Mouse (Mus musculus) fat pad, adult 2 months (tissue): ENCODE results near the gene Gnb3.
"Not testable (repeated sequence)": the region's sequence is repeated elsewhere in the genome, so short reads cannot be mapped to it uniquely, and the experiment has no call there.

Experiments used
- DNase-seq: peaks from one replicate; pipeline ENCODE4 v3.0.0-alpha.2; 2011; ENCODE audit warnings: low read depth, low spot score; ENCODE audit errors: extremely low read depth

Gnb3 gene

DNA sequence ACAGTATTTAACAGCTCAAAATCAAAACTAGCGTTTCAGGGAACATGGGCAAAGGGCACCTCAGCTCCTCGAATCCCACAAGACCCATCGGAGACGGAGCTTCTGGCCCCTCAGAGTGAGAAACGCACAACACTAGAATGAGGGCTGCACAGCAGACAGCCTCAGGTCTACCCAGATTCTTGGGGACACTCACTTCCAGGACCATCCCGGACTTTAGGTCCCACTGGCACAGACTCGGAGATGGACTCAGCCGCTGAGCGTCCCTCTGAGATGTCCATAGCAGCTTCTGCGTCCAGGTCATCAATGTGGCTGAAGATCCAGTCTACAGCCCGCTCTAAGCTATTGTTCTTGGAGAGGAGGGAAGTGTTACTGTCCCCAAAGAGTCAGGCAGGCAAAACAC is 22.9 kb downstream of the Gnb3 start:
- DNase-seq, result no peak

DNA sequence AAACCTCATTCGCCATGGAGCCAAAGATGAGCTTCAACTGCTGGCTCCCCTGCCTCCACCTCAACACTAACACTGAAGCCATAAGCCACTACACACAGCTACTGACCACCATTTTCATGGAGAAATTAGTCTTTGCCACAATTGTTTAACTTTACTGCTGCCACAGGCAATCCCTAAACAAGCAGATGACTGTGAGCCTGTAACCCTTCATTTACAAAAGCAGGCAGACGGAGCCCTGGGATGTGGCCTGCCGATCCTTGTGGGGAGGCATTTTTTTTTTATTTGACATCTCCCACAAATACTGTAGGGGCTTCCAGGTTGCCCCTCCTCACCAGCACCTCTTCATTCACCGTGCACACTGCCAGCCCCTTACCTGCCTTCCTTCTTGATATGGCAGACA is 23.5 kb downstream of the Gnb3 start:
- DNase-seq, result no peak

DNA sequence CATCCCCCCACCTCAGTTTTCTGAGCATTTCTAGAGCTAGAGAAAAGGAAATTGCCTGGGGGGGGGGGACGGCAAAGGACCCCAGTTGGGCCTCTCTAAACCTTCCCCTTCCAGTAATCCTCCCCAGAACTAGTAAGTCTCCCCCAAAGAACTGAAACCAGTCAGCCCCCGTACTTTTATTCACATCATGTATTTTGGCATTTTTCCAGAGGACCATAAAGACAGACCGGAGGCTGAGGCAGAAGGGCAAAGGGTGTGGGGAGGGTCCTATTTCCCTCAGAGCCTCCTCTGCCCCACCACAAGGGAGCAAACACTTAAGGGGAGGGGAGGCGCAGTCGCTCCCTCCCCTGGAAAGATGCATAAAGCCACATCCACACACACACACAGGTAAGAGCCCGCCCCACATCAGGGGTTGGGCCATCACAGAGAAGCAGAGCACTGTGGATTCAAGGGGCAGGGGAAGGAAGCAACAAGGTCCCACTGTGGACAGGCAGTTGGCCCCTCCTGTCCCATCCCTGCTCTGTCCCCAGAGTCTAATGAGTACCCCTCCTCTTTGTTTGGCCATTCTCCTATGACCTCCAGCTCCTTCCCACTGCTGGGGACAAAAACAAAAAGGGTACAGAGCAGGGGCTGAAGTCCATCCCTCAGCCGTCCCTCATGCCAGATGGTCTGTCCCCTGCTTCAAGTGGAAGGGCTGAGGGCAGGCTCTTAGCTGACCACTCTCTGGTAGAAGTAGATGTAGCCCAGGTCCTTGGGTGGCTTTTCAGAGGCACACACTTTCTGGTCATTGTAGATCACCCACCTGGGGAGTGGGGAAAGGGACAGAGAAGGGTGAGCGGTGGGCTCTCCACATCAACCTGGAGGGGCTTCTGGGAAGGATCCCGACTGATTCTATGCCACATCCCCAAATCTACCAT is 25.0 kb downstream of the Gnb3 start:
- no peak for DNase-seq

DNA sequence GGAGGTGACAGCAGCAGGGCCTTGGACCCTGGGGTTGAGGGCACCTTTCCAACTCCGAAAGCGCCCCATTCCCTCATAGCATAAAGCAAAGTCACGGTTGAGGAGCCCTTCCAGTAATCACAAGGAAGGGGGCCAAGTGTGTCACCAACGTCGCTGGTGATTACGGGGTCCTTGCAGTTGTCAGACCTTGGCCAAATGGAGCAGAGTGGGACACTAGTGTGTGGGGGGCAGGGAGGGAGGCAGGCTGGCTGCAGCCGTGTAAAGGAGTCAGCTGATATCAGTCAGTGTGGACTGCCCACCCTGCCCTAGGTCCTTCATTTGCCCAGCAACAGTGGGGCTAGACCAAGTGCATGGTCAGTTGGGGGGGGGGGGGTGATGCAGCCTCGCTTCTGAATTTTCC is 25.6 kb downstream of the Gnb3 start:
- DNase-seq, result no peak

DNA sequence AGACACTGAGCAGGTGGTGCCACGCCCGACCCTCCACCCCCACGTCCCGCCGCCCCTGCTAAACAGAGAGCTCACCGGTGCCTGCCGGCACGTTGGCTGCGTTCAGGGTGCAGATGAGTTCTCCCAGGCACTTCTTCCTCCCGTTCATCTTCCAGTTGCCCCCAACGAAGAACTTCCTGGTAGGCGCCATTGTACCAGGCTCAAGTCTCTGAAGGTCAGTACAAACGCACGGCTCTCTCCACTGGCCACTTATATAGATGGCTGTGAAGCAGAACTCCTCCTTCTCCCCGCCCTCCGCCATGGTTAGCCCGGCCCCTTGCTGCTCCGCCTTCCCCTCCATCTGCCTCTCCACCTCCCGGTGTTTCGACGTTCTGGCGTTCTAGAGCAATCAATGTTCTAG is 26.1 kb downstream of the Gnb3 start, which contains the start of gene Tpi1:
Gene Tpi1, minus strand, starts transcription at position 364 of the 400 bp plus-strand sequence.
- DNase-seq, result no peak

DNA sequence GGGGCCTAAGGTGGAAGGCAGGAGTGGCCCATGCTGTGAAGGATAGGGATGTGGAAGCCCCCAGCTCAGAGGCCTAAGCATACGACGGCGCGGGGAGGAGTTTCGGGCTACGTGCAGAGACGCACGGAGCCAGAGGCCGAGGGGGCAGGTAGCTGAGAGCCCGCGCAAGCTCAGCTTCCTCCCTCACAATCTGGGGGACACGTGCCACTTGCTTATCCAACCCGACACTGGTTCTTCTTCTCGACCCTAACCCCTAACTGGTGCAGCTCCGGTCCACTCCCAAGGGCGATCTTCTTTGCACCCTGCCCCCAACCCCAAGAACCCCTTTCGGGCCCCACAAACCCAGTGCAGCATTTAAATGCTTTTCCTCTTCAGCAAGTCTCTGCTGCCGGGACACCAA is 26.6 kb downstream of the Gnb3 start:
- DNase-seq, result no peak

DNA sequence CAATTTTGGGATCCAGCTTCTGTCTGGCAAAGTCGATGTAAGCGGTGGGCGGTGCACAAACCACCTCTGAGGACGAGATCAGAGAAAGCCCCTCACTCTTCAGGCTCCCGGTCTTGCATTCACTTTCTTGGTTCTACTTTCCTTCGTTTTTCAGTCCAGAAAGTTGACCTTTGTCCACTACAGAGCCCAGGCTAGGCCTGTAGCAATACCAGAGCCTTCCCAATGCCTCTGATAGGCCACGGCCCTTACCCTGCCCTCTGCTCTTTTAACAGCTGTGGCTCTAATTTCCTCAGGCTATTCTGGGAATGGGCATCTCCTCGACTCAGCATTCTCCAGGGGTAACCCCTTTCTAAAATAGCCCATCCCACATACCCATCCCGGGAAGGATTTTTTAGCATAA is 27.2 kb downstream of the Gnb3 start:
- DNase-seq, result no peak

DNA sequence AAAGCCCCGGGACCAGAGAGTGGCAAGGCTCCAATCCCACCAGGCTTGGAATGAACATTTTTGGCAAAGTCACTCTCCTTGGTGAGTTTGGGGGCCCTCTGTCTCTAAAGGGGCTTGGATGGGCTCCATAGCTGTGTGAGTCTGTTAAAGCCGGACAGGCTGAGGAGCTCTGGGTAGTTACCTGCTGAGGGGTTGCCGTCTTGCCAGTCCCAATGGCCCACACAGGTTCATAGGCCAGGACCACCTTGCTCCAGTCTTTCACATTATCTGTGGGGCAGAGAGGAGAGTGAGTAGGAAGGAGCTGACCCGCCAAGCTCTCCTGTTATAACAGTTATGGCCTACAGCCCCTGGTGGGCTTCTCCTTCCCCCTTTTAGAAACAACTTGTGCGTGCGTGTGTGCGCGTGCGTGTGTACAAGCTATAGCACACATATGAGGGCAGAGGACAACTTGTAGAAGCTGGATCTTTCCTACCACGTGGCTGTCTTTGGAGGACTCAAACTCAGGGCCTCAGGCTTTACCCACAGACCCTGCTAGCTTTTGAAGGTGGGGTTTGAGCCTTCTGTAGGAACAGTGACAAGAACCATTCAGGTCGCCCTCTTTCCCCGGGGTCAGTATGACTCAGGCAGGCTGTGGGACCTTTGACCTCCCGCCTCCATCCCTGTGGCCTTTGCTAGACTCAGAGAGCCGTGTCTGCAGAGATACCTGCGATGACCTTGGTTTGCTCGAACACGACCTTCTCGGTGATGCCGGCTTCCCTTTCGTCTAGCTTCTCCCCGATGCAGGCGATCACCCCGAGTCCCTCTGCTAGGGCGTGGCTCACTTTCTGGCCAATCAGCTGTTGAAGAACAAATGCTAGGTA is 28.1 kb downstream of the Gnb3 start:
- no peak for DNase-seq

DNA sequence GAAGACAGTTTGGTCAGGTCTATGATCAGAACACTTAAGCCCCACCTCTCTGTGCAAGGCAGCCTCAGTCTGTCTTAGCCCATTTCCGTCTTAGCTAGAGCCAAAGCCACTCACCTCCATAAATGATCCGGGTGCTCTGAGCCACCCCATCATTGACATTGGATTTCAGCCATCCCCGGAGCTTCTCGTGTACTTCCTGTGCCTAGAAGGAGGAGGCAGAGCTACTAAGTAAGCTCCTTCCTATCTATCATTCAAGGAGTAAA is 28.7 kb downstream of the Gnb3 start:
- no peak for DNase-seq

DNA sequence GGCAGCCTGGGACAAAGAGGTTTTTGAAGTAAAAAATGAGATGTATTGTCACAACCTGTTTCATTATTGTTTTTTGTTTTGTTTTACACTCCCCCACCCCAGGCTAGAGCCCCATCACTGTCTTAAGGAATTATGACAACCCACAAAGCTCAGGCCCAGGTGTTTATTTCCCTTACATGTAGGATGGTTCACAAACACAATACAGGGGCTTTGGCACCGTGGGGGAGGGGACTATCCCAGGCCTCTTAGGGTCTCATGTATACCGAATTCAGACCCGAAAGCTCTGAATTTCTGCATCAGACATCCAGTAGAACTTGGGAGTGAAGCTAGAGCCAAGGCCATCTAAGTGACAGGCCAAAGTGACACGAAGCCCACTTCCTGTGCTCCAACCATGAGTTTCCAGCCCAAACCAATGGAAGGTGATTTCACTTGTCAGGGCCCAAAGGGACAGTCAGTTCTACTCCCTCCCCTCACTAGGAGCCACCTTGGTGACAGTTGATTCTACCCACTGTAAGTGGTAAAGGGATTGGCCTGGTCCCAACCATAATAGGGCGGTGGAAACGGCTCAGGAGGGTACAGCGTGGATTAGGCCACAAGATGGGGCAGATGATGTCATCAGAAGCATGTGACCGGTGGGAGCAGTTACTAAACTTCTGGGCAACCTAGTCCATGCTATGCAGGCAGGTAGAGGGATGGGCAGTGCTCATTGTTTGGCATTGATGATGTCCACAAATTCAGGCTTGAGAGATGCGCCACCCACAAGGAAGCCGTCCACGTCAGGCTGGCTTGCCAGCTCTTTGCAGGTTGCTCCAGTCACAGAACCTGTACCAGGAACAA is 29.3 kb downstream of the Gnb3 start:
- not testable (repeated sequence) for DNase-seq

DNA sequence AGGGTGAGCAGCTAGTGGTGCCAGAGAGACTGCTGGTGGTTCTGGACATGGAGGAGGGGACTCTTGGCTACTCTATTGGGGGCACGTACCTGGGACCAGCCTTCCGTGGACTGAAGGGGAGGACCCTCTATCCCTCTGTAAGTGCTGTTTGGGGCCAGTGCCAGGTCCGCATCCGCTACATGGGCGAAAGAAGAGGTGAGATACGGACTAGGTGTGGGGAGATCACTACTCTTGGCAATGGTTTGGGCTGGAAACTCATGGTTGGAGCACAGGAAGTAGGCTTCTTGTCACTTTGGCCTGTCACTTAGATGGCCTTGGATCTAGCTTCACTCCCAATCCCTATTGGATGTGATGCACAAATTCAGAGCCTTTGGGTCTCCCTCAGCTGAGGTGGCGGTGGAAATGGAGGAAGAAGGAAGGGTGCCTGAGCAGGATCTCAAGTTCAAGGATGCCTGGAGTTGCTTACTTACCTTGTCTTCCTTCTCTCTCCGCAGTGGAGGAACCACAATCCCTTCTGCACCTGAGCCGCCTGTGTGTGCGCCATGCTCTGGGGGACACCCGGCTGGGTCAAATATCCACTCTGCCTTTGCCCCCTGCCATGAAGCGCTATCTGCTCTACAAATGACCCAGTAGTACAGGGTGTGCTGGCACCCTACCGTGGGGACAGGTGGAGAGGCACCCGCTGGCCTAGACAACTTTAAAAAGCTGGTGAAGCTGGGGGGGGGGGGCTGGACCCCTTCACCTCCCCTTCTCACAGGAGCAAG is 30.1 kb downstream of the Gnb3 start:
- DNase-seq, result no peak

DNA sequence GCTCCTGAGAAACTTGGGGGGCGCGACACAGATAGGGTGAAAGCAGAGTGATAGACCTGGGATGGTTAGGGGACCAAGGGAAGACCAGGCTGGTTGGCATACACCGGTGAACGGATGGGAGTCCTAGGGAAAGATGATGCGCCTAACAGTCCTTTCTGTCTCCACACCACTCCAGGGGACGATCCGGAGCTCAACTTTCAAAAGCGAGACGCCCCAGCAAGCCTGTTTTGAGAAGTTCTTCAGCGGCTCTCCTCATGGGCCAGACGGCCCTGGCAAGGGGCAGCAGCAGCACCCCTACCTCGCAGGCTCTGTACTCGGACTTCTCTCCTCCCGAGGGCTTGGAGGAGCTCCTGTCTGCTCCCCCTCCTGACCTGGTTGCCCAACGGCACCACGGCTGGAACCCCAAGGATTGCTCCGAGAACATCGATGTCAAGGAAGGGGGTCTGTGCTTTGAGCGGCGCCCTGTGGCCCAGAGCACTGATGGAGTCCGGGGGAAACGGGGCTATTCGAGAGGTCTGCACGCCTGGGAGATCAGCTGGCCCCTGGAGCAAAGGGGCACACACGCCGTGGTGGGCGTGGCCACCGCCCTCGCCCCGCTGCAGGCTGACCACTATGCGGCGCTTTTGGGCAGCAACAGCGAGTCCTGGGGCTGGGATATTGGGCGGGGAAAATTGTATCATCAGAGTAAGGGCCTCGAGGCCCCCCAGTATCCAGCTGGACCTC is 30.9 kb downstream of the Gnb3 start:
- no peak for DNase-seq

DNA sequence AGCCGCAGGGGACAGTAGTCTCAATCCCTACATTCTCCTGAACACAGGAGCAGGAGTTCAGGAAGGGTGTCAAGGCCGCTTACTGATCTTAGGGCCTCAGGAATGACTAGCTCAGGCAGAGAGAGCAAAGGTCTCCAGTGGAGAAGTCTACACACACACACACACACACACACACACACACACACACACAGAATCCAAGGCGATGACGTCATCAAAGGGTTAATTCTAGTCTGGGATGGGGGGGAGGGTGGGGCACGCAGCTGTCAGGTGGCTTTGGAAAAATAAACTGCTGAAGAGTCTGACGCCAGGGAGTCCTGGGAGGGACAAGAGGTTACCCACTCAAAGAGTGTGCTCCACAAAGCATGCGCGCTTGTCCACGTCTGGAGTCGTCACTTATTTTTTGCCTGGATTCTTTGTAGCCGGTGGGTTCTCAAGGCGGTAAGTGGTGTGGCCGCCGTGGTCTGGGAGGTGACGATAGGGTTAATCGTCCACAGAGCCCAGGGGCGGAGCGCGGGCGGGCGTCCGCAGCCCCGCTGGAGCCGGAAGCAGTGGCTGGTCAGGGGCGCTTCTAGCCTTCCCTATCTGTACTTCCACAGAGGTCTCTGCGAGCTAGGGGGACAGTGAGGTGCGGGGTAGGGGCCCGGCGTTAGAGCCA is 31.6 kb downstream of the Gnb3 start, which contains the start of gene Spsb2:
Gene Spsb2, plus strand, starts transcription at position 304 of the 655 bp plus-strand sequence.
- no peak for DNase-seq

DNA sequence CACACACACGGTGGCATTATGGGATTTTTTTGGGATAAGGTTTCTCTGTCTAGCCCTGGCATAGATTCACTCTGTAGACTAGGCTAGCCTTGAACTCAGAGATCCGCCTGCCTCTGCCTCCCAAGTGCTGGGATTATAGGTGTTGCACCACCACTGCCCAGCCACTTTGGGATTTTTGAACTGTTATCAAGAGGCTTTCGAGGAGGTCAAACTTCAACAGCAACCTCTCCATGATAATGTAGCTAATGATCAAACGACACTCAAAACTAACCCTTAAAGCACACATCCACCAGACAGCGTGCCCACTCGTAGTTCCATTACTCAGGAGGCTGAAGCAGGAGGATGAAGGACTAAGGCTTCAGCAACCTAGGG is 32.1 kb downstream of the Gnb3 start:
- DNase-seq, result no peak

DNA sequence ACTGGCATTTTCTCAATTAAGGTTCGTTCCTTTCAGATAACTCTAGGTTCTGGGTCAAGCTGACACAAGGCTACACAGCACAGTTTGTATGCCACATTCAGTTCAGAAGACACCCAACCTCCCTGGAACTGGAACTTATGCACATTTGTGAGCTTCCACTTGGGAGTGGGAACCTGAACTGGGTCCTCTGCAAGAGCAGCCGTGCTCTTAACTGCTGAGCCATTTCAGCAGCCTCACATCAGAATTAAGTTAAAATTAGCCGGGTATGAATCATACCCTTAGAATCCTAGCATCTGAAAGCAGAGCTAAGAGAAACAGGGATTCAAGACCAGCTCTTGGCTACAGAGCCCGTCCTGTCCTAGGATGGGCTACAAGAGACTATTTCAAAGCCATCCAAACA is 32.7 kb downstream of the Gnb3 start:
- DNase-seq, result no peak

DNA sequence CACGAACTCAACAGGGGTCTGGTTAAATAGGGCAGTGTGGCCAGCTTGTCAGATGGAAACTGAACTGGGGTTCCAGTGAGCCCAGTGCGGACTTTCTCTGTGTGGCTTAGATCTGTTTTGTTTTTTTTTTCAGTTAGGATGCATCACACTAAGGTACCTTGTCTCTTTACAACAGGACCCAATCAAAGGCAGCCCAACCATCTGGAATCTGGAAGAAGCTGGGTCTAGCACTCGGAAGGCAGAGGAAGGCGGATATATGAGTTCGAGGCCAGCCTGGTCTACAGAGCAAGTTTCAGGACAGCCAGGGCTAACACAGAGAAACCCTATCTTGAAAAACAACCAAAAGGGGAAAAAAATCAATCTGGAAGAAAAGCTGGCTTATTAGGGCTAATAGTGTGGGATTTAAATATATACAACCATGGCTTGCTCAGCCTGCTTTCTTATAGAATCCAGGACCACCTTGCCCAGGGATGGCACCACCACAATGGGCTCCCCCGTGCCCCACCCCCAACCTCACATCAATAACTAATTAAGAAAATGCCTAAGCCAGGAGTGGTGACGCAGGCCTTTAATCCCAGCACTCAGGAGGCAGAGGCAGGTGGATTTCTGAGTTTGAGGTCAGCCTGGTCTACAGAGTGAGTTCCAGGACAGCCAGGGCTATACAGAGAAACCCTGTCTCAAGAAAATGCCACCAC is 33.5 kb downstream of the Gnb3 start:
- no peak for DNase-seq

DNA sequence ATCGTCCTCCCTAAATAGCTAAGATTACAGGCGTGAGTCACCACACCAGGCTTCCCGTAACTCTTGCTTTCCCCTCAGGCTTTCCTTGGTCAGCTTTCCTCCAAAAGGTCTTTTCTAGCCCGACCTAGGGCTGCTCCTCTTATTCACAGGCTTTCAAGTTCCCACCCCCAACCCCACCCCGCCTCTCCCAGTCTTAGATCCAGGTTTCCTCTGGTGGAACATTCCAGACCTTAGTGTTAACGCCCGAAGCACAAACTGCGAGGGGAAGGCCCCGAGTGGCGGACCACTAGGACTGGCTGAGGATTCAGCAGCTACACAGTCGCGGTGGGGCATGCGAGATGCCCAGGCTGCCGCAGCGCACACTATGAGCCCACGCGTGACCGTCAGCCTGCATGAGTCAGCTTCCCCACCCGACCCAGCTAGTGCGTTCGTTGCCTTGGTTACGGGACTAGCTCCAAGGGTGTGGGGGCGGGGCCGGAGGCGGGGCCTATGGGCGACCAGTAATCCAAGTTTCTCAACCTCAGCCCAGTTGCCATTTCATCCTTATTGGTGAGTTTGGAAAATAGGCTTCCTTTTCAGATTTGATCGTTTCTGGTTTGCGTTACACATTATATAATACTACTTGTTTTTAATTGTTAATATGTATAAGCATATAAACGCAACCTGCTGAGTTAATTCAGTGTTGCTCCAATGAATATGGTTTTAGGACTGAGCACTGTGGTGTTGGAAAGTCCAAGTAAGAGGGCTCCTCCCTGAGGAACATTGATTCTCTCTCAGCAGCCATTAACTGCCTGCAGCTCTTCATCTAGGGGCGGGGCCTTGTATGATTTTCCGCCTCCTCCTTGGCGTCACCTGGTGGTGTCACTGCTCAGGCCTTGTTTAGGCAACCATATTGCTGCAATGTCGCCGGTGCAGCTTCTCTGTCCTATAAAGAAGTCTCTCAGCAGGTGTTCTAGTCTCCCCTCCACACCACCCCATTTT is 34.4 kb downstream of the Gnb3 start:
- peak; percentile 72 for DNase-seq

DNA sequence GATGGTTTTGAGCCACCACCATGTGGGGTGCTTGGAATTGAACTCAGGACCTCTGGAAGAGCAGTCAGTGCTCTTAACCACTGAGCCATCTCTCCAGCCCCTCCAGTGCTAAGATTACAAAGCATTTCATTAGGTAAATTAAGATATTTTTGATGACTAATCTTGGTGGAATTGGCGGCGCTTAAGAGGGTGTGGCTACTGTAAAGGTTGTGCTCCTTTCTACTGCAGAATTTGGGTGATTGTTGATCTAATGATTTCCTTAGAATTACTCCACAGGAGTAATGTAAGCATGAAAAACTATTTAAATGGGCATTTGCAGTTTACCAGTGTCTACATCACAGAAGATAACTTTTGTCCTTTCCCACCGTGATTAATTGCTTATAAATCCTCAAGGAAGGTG is 35.7 kb downstream of the Gnb3 start:
- DNase-seq, result no peak
